Mouse (Mus musculus) ES-E14 (cell line): ENCODE results near the gene Neurog3. TPM values are rescaled to one million over a fixed set of nuclear protein-coding genes. Genes with fewer than 3 reads are reported as not detected.

Source experiments
- DNase-seq: peaks from one replicate; pipeline ENCODE4 v3.0.0-alpha.2; 2013; ENCODE audit warnings: low read depth, low spot score
- H3K27ac ChIP-seq: 2 replicates; pipeline ENCODE4 v1.5.1; 2012; ENCODE audit warnings: low read depth, mild to moderate bottlenecking, low read length, moderate library complexity, mixed read lengths; ENCODE audit not compliant: poor library complexity, insufficient read depth, severe bottlenecking
- H3K36me3 ChIP-seq: 2 replicates; pipeline ENCODE4 v1.6.1; 2012; ENCODE audit warnings: mild to moderate bottlenecking, low read length, moderate library complexity, mixed read lengths; ENCODE audit not compliant: control insufficient read depth, poor library complexity, insufficient read depth, severe bottlenecking
- H3K4me1 ChIP-seq, 2 experiments: fragments of 150-350 bp in 1 of 2; sonication (generic) in 1 of 2; 2 replicates each; pipeline ENCODE4 v1.6.1; 2012; ENCODE audit warnings: low read length in 2 of 2, mild to moderate bottlenecking in 1 of 2, mixed read lengths in 1 of 2; ENCODE audit not compliant: control insufficient read depth in 2 of 2, insufficient read depth in 2 of 2, poor library complexity in 1 of 2
- H3K4me3 ChIP-seq, 2 experiments: fragments of 150-350 bp in 1 of 2; sonication (generic) in 1 of 2; 2 replicates each; pipeline ENCODE4 v1.5.1; 2012; ENCODE audit warnings: low read length in 2 of 2, low read depth in 1 of 2, mild to moderate bottlenecking in 1 of 2, mixed read lengths in 1 of 2; ENCODE audit not compliant: insufficient read depth in 1 of 2, poor library complexity in 1 of 2, severe bottlenecking in 1 of 2
- H3K9ac ChIP-seq: 2 replicates; pipeline ENCODE4 v1.6.1; 2012; ENCODE audit warnings: low read depth, mild to moderate bottlenecking, low read length, mixed read lengths; ENCODE audit not compliant: poor library complexity, insufficient read depth, severe bottlenecking
- H3K9me3 ChIP-seq: fragments of 150-350 bp; sonication (generic); 2 replicates; pipeline ENCODE4 v1.6.1; 2012; ENCODE audit warnings: low read depth, mild to moderate bottlenecking, low read length; ENCODE audit not compliant: control insufficient read depth, insufficient read depth
- CHD2 ChIP-seq: IDR thresholded peaks from 2 replicates; pipeline ENCODE4 v1.6.1; 2014; ENCODE audit warnings: mild to moderate bottlenecking, low read depth, low read length, inconsistent platforms
- HCFC1 ChIP-seq: IDR thresholded peaks from 2 replicates; pipeline ENCODE4 v1.6.1; 2012; ENCODE audit warnings: low read length, inconsistent platforms, borderline replicate concordance; ENCODE audit not compliant: insufficient read depth
- MAFK ChIP-seq: IDR thresholded peaks from 2 replicates; pipeline ENCODE4 v1.6.1; 2014; ENCODE audit warnings: mild to moderate bottlenecking, low read depth, low read length, inconsistent platforms; ENCODE audit not compliant: insufficient read depth
- ZC3H11A ChIP-seq: IDR thresholded peaks from 2 replicates; pipeline ENCODE4 v1.6.1; 2012; ENCODE audit warnings: low read depth, mild to moderate bottlenecking, inconsistent platforms, low read length, borderline replicate concordance
- ZNF384 ChIP-seq: IDR thresholded peaks from 2 replicates; pipeline ENCODE4 v1.6.1; 2012; ENCODE audit warnings: low read depth, low read length, inconsistent platforms
- in situ Hi-C, 2 experiments: fragments of 600-800 bp; cut with MboI; formaldehyde crosslinking; loops; one replicate each; pipeline ENCODE4 v1.15.1; 2025; ENCODE audit warnings: low sequenced_read_pairs in 2 of 2, inconsistent platforms in 1 of 2; ENCODE audit not compliant: unreplicated experiment in 2 of 2
- total RNA-seq: library from RNA; depleted of rRNA; stranded (reverse); fragments of 300-350 nt; gene quantifications from 2 replicates; pipeline ENCODE4 v1.2.3, GENCODE M21; 2012

The Neurog3 gene
- total RNA-seq, 1 experiment, result 0.94 TPM

DNA sequence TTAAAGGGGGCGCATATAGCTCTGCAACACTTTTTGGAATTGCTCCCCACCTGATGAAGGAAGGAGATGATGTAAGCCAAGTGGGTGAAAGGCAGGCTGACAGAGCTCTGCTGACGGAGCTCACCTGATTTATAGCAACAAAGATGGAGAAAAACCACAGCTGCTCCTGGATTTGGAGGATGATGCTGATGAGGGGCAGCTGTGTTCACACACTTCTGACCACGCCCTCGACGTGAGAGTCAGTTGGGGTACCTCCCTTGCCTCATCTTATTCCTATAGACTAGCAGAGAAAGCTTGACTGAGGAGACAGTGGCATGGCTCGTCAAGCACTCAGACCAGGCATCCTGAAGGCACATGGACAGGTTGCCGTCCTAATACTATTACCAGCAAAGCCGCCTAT is 10.9 kb downstream of the Neurog3 start, which contains the start of gene Fam241b:
TSS of gene Fam241b (minus strand) at position 101 of the 400 bp plus-strand sequence.
- TF ChIP-seq MAFK, result no peak
- Histone ChIP-seq H3K4me3 (no peak within 1 kb of the TSS), H3K9ac (no peak within 1 kb of the TSS), H3K36me3 (no peaks in the 10 kb centered on the region), H3K27ac (no peak within 1 kb of the TSS), H3K4me1 (peaks cover 2% of the 10 kb centered on the region in 2 experiments; a peak in 1 of 4 replicates), H3K9me3 (no peaks in the 10 kb centered on the region)
- DNase-seq, result no peak
- in situ Hi-C loops, result no loop called here

DNA sequence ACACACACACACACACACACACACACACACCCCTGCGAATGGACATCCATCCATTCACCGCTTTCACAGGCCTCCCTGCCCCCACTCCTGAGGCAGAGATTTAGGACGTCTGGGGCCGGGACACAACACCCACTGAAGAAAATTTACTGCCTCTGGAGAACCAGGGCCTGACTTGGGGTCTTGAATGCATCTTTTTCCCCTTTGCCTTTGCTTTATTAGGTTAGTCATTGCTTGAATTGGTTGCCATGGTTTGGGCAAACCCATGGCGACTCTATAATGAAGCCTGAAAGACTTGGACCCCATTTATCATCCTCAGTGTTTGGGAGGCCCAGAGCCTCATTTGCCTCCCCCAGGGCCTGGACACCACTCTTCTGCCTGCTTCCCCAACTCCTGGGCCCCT is 13.1 kb downstream of the Neurog3 start:
- peaks cover 2 to 6% of the 10 kb centered on the region in 2 experiments; a peak in 1 of 4 replicates for H3K4me1 ChIP-seq
- no peak overlapping the region for H3K4me3 ChIP-seq
- H3K9me3 ChIP-seq, result no peaks in the 10 kb centered on the region
- TF ChIP-seq MAFK, result no peak
- TF ChIP-seq CHD2, result no peak
- TF ChIP-seq ZC3H11A, result no peak
- no peak for TF ChIP-seq HCFC1
- TF ChIP-seq ZNF384, result no peak
- in situ Hi-C loops, result no loop called here
- no peak overlapping the region for H3K9ac ChIP-seq
- no peak overlapping the region for H3K27ac ChIP-seq
- H3K36me3 ChIP-seq, result no peaks in the 10 kb centered on the region
- DNase-seq, result no peak

GRCm38 (mm10) chr10:62147466-62148248 is 14.8 kb downstream of the Neurog3 start:
- no peak for DNase-seq
- TF ChIP-seq ZNF384 (no peak), MAFK (no peak), HCFC1 (no peak), ZC3H11A (no peak), CHD2 (no peak)
- H3K4me1 ChIP-seq, result peaks cover 2 to 6% of the 10 kb centered on the region in 2 experiments; a peak in 1 of 4 replicates
- in situ Hi-C loops, result no loop called here
- H3K36me3 ChIP-seq, result no peaks in the 10 kb centered on the region
- no peaks in the 10 kb centered on the region for H3K9me3 ChIP-seq
- H3K4me3 ChIP-seq, result no peak overlapping the region
- no peak overlapping the region for H3K27ac ChIP-seq
- no peak overlapping the region for H3K9ac ChIP-seq

GRCm38 (mm10) chr10:62149929-62150328 is 17.0 kb downstream of the Neurog3 start:
- DNase-seq, result no peak
- TF ChIP-seq ZNF384 (no peak), CHD2 (no peak), ZC3H11A (no peak)
- H3K4me1 ChIP-seq, result peaks cover 2 to 3% of the 10 kb centered on the region in 2 experiments; a peak in 1 of 4 replicates
- H3K9me3 ChIP-seq, result no peaks in the 10 kb centered on the region
- H3K9ac ChIP-seq, result no peak overlapping the region
- H3K27ac ChIP-seq, result no peak overlapping the region
- no peaks in the 10 kb centered on the region for H3K36me3 ChIP-seq
- in situ Hi-C loops, result no loop called here
- no peak overlapping the region for H3K4me3 ChIP-seq

GRCm38 (mm10) chr10:62162410-62162809 is 29.5 kb downstream of the Neurog3 start:
- in situ Hi-C loops, result no loop called here
- Histone ChIP-seq H3K27ac (no peak overlapping the region), H3K4me1 (peaks cover 0 to 5% of the 10 kb centered on the region in 2 experiments; a peak in 2 of 4 replicates), H3K4me3 (no peak overlapping the region), H3K36me3 (no peaks in the 10 kb centered on the region), H3K9ac (no peak overlapping the region), H3K9me3 (no peaks in the 10 kb centered on the region)
- no peak for DNase-seq
- TF ChIP-seq ZNF384 (no peak), MAFK (no peak)
